Mouse (Mus musculus) naive thymus-derived CD4-positive, alpha-beta T cell, adult 2 months (primary cell): ENCODE data around the gene Alg12.

Experiments used
- DNase-seq: peaks from one replicate; pipeline ENCODE4 v3.0.0-alpha.2; 2011; ENCODE audit warnings: low read depth

Alg12 gene

DNA sequence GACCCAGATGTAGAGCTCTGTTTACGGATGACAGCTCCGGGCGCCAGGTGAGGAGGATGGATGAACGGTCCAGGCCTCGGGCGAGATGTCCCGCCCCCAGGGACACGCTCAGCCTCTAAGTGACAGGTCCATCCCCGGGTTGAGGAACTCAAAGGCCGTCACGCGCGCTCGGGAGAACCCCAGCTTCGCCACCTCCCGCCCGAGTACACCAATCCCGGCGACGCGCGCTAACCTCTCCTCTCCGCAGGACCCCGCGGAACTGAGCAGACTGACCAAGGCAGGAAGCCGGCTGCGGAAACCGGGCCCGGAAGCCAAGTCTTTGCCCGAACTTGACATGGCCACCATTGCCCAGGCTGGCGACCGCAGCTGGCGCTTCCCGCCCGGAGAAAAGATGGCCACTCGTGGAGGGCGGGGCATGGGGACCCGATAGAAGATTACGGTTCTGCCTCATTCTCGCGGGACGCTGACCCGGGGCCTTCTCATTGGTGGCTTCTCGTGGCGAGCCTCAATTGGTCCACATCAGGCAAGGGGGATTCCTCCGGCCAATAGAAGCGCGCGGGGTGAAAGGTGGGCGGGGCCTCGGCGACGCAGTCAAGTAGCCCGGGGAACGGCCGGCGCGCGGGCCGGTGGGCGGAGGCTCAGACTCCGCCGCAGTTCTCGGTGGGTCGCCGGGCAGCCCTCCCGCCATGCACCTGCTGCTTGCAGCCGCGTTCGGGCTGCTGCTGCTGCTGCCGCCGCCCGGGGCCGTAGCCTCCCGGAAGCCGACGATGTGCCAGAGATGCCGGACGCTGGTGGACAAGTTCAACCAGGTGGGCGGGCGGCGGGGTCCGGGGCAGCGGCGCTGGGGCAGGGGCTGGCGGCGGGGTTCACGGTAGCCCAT, at the start of gene Alg12, which contains the start of gene Creld2:
Gene Alg12, minus strand, starts transcription at position 293 of the 880 bp plus-strand sequence.
Gene Creld2, plus strand, starts transcription at position 621 of the 880 bp plus-strand sequence.
- DNase-seq, result peak; percentile 99

DNA sequence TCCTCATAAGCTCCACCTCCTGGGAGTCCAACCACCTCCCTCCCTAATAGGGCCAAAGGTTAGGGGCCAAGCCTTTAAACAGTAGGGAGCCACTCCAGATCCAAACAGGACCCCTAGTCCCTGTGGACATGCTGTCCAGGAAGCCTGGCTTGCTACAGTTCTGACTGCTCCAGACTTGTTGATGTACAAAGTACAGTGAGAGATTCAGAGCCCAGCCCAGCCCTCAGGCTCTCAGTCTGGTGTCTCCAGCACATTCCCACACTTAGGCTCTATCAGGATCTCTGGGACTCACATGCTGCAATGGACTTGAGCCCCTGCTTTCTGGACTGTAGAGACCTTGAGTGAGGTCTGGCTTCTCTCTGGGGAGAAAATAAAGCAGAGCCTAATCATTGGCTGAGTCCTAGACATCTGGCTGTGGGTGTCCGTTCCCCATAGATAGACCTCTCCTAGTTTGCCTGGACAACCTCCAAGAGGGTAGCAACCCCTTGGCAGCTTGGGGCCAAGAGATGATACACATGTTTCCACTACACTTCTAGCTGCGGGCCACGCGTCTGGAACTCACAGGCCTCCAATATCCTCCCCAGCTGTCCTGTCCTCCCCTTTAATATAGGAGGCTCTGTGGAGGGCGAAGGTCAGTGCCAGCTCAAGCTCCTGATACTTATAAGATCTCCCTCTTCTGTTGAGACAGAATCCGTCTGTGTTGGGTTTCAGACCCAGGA, 49.1 kb upstream of the Alg12 start:
- DNase-seq, result no peak

DNA sequence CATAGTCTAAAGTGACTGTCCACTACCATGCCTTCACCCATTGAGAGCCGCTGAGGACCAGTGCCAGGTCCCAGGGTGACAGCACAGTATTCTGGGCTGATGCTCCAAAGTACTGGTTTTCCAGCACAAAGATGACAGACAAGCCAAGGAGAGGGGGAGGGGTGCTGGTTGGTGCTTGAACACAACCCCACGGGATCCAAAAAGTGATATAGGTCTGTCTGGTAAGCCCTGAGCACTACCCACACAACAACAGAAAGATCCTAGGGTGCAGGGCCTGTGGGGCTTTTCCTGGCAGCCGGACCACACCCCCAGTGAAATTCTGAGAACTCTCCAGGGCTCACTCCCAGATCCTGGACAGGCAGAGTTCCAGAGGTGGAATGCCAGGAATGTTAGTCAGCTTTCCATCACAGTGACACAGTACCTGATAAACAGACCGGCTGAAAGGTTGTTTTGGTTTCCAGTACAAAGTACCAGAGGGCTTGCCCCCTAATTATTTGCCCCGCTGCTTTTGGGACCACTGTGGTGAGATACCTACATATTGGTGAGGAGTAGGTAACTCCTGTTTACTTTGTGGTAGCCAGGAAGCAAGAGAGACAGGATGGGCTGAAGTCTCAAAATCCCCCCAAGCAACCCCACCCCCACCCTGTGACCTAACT, 48.4 kb upstream of the Alg12 start:
- DNase-seq, result no peak

DNA sequence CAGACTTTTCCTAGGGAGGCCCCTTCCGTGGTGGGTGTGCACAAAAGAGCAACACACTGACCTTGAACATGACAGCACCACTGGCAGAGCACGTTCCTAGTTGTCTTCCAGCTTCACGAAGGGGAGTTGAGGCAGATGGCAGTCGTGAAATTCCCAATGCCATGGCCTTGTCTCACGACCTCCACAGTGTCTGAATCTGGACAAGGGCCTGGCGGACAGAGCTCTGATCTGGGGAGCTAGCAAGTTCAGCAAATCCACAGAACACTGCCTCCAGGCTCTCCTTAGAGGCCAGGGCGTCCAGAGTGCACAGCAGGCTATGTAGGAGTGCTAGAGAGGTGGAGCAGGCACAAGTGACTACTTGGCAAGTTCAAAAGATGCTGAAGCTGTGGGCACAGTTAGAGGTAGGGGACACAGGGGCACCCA, 47.8 kb upstream of the Alg12 start:
- no peak for DNase-seq

DNA sequence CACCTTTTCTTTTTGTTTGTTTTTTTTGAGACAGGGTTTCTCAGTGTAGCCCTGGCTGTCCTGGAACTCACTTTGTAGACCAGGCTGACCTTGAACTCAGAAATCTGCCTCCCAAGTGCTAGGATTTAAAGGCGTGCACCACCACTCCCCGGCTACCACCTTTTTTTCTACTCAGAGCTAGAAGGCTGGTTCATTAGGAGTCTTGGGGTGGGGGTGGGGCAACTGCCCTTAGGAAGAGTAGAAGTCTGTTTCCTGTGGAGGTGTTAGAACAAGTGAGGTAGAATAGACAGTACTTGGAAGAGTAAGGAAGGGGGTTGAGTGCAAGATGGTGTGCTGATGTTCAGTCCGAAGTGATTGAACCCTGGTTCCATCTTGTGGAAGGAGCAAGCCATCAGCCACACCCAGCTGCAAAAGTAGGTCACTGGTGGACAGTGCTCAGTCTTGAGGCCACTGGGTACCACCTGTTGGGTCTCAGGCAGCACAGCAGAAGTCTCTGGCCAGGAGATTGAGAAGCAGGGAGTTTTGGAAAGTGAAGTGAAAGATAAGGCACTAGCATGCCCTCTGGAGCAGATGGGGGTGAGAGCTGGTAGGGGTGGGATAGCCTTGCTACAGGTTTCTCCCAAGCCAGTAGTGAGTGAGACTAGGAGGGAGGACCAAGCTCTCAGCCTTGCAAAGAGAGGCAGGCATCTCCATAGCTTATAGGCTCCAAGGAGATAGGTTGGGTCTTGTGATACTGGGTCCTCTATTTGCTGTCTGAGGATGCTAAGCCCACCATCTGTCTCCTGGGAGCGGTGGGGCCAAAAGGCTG, 47.0 kb upstream of the Alg12 start:
- no peak for DNase-seq

DNA sequence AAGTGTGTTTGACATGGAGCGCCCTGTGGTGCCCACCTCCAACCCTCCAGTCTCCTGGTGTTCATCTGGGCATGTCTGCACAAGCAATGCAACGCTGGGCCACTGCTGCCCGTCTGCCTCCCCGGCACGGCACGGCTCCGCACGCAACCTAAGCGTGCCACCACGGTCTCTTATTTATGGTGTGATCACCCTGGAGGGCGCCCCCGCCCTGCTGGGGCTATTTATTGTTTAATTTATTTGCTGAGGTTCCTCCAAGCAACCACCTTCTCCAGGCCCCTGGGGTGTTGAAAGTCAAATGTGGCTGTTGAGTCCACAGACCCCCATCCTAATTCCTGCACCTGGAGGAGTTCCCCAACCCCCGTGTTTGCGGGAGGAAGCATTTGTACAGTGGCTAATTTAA, 45.9 kb upstream of the Alg12 start:
- DNase-seq, result no peak

DNA sequence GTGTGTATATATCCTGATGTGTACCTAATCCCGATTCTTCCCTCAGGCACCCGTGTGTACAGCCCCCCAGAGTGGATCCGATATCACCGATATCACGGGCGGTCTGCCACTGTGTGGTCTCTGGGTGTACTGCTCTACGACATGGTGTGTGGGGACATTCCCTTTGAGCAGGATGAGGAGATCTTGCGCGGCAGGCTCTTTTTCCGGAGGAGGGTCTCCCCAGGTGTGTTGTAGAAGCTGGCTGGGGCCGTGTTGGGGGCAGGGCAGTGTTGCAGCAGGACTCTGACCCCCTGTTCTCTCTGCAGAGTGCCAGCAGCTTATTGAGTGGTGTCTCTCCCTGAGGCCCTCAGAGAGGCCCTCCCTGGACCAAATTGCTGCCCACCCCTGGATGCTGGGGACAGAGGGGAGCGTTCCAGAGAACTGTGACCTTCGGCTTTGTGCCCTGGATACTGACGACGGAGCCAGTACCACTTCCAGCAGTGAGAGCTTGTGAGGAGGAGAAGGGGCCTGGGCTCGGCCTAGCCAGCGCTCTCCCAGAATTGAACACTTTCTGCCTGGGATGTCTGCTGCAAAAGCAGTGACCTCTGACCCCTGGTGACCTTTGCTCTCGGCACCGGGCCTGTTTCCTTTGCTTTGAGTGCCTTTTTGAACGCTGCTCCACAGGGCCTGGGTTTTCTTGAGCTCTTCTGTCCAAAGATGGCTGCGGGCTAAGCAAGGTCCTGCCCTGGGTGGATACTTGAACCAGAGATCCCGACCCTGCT, 45.3 kb upstream of the Alg12 start:
- no peak for DNase-seq

DNA sequence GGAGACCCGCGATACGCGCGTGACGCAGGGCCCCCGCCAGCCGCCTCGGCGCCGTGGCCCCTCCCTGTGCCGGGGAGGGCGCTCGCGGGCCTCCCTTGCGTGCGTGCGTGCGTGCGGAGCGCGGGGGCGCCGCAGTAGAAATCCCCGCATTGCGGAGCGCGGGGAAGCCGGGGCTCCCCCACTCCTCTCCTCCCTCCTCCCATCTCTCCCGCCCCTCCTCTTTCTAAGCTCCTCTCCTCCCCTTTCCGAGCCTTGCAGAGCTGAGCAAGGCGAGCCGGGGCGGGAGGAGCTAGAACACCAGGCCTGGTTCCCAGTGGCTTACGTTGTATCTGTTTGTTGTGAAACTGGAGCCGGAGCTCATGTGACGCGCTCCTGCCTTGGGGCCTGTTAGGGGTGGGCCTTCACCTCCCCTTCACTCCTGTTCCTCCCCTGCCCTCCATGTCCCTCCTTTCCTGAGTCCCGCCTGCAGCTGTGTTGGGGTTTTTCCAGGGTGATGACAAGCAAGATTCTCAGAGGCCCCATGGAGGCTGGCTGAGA, 44.6 kb upstream of the Alg12 start:
- peak; percentile 86 for DNase-seq

DNA sequence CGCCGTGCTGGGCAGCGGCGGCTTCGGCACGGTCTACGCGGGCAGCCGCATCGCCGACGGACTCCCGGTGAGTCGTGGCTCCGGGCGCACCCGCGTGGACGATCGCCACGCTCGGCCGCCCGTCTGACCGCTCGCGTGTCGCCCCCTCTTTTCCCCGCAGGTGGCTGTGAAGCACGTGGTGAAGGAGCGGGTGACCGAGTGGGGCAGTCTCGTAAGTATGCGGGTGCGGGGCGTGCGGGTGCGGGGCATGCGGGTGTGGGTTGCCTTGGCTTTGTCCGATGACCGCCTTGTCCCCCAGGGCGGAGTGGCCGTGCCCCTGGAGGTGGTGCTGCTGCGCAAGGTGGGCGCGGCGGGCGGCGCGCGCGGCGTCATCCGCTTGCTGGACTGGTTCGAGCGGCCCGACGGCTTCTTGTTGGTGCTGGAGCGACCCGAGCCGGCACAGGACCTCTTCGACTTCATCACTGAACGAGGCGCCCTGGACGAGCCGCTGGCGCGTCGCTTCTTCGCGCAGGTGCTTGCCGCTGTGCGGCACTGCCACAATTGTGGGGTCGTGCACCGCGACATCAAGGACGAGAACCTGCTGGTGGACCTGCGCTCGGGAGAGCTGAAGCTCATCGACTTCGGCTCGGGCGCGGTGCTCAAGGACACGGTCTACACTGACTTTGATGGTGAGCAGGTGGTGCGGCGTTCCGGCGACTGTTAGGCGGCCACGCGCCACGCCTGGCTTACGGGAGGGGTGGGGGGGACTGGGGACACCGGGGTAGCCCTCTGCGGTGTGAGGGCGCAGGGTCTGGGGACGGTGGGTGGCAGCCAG, 44.0 kb upstream of the Alg12 start:
- peak; percentile 72 for DNase-seq

DNA sequence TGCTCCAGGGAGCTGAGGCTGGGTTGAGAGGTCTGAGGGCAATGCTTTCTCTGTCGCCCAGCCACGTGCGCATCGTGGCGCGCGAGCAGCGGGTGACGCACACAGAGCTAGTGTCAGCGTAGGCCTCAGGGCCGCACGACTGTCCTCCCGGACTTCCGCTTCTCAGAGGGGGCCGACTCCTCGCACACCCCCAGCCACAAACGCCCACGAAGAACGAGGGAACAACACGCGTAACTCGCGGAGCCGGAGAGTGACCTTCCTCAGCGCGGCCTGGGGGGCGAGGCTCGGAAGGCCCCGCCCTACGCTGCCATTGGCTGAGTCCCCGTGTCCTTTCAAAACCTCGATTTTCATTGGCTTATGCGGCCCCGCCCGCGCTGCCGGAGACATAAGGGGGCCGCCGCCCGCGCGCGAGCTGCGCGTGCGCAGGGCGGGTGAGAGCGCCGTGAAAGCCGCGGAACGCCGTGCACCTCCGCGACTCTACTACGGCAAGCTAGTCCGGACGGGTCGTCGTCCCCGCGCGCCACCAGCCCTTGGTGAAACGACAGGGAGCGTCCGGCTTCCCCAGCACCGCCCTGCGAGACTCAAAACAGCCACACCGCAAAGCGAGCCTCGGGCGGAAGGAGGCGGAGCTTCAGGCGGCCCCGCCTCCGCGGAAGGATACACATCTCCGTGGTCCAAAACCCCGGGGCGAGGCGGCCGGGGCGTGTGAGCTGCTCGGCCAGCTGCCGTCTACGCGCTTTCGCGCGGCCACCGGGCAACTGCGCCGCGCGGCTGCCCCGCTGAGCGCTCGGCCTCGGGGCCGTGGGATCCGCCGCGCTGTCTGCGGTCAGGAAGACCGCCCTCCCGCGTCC, 42.9 kb upstream of the Alg12 start, which contains the start of gene Pim3:
Gene Pim3, plus strand, starts transcription at position 415 of the 851 bp plus-strand sequence.
- DNase-seq, result peak; percentile 98

DNA sequence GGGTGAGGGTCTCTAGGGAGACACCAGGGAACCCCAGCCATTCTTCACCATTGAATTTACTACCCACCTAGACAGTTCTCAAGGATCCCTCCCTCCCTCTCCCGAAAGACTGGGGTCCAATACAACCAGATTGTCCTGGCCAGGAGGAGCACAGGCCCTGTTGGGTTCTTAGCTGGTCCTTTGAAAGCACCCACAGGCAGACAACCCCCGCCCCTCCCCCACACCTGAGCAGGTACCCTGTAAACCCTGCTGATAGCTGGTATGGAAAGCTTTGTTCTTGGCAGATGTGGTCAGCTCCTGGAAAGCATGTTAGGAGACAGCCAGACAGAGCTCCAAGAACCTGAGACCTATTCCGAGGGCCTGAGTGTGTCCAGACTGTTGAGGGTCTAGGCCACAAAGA, 41.7 kb upstream of the Alg12 start:
- no peak for DNase-seq

DNA sequence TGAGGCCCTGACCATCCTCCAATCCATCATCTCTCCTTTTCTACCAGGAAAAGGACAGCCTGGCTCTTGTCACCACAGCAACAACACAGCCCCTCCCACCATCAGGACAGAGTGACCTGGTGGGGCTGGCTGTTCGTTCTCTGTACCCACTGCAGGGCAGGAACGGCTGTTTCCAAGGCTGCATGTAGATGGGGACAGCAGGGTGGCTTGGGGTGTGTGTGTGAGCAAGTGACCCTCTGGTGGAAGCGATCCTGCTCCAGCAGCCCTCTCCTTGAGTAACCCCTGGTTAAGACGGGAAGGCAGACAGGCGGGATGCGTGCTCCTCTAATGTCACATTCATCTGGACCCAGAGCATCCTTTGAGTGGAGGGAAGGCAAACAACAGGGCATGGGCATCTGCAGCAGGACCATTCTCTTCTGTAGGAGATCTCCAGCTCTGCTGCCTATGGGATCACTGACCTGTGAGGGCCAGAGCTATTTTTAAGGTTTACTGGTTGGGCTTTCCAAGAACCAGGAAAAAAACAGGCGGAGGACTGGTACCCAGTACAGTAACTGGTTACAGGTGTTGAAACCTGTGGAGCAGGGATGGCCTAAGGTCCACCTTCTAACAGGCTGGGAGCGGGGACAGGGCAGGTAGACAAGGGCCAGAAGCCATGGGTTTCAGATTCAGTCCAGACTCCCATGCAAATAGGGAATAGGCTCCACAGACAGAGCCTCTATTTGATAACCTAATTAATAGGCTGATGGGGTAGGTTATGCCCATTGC, 40.3 kb upstream of the Alg12 start:
- DNase-seq, result no peak

DNA sequence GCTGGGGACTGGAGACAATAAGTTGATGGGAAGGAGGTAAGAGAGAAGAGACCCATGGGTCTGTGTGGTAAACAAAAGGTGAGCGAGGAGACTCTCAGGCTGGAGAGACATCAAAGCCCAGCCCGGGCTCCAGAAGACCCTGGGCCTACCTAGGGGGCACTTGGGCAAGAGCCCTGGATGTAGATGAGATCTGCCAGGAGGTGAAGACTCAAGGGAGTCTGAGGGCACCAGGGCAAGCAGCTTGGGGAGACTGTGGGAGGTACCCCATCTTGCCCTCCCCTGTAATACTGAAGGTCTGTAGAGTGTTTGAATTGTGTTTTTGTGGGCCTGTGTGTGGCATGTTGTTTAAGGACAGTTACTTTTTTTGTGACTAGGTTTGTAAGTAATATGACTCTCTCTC, 39.6 kb upstream of the Alg12 start:
- DNase-seq, result no peak

DNA sequence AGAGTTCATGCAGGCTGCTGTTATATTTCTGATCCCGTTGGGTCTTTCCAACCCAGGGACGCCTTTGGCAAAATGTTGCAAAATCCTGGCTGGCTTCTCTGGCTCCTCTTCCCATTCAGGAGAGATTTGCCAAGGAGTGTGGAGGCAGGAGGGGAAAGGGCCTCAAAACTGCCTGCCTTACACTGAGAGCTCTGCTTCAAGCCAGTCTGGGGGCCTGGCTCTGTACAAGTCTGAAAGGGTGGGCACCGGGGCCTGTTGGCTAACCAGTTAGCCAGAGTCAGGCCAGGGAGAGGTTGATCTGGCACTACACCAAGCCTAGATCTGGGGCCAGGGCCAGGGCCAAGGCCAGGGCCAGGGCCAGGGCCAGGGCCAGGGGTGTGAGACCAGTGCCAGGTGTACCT, 39.0 kb upstream of the Alg12 start:
- no peak for DNase-seq

DNA sequence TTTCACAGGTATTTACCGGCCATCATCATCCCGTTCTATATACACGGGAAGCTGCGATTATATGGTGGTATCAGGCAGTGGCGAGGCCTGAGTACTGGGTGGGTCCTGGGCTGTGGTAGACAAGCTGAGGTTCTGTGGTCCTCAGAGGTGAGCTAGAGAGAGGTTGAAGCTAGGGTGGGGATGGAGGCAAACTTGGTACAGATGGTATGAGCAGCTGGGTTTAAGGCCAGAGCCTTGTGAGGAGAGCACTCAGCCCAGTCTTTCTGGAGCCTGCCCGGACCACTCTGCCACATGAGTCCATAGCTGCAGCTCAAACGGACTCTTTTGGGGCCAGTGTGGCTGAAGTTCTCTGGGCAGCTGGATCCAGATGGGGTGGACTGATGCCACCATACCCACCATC, 38.2 kb upstream of the Alg12 start:
- no peak for DNase-seq

DNA sequence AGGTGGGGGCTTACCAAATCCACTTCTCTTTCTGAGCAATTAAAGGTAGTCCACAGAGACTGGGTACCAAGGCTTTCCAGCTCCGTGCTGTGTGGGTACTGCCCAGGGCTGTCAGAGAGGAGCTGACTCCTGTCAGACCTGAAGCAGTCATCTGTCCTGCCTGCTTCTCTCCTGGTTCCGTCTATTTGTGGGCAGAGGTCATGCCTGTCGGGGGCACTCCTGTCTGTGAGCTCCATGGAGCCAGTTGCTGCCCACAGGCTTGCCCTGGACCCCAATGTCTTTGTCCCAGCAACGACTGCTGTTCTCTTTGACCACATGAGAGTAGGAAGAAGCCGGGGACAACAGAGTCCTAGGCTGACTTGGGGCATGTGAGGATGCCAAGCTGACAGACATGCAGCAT, 37.5 kb upstream of the Alg12 start:
- no peak for DNase-seq

DNA sequence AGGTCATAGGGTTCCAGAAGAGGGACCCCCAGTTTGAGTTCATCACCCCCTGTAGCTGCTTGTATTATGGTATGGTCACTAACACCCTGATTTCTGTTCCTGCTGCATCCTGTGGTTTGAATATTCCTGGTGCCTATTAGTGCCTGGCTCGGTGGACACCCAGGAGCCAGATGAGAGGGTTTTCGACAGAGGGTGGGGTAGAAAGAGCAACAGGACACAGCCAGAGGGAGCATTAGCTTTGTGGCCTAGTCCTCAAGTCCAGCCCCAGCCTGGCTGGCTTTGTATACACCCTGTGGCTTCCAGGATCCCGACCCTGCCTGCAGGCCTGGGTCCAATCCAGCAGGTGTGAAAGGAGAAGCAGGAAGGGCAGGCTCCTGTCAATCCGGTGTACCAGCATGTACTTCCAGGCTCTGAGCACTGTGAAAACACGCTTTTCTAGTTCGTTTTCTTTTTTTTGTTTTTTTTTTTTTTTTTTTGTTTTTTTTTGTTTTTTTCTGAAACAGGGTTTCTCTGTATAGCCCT, 36.8 kb upstream of the Alg12 start:
- no peak for DNase-seq
